ENCODE assay signal across 24 mouse cellular contexts in genomic region chr9:22394725-22395124, GRCm38 (mm10). TPM values are rescaled to one million over a fixed set of nuclear protein-coding genes. Genes with fewer than 3 reads are reported as not detected.
DNase-seq lines count a peak whose midpoint lies in the region; ATAC-seq and TF ChIP-seq lines count a peak whose summit lies in the region.
"Had no signal": no experiment of that assay in that cellular context is flagged by ENCODE, and none has a peak within 500 bp of the region (broad histone marks: within the 10 kb centered on the region; RNA-seq: fewer than 3 reads in every experiment).

No protein-coding gene starts in this region.

- no peaks in the 10 kb centered on the region for H3K36me3 ChIP-seq in kidney, adult 2 months (ENCODE audit: control insufficient read depth, insufficient read depth, low read length)
- H3K36me3 ChIP-seq: embryonic facial prominence, embryonic 13.5 days; heart, embryonic 12.5 days; hindbrain, embryonic 15.5 days had no signal

- WGBS in kidney, adult 2 months, result 74% methylated on average over 2 of the region's 2 CpGs

- no peak for TF ChIP-seq POLR2A in kidney, adult 2 months (IDR thresholded peaks at IDR 0.05; ENCODE audit: low read depth, low read length)

- no peaks in the 10 kb centered on the region for H3K27me3 ChIP-seq in kidney, adult 2 months (replicated peaks; ENCODE audit: control insufficient read depth, insufficient read depth, low read length)
- H3K27me3 ChIP-seq: embryonic facial prominence, embryonic 13.5 days; heart, embryonic 12.5 days; hindbrain, embryonic 15.5 days had no signal

- ATAC-seq in granulocyte monocyte progenitor cell, adult 5-6 weeks (replicated peaks; ENCODE audit: poor library complexity, severe bottlenecking), result peak; percentile 85
- ATAC-seq in megakaryocyte progenitor cell, adult 5-6 weeks (replicated peaks; ENCODE audit: poor library complexity), result peak; percentile 60
- no peak for ATAC-seq in erythroid progenitor cell, adult 5-6 weeks (replicated peaks; ENCODE audit: low FRiP score, poor library complexity, severe bottlenecking)
- ATAC-seq: forebrain, embryonic 14.5 days had no signal

- no peak for TF ChIP-seq CTCF in kidney, adult 2 months (conservative IDR thresholded peaks at IDR 0.05; ENCODE audit: insufficient read depth, insufficient read length, low read depth, low read length)

- peak; percentile 12 to 14 for DNase-seq in B cell, adult 2 months
- DNase-seq in kidney, adult 2 months, result no peak
- no peak for DNase-seq in cerebellum, adult 9-10 months
- DNase-seq in right cerebral cortex, postnatal 4 days, result no peak
- DNase-seq: adrenal gland, adult 8-10 months; adrenal gland, postnatal 36 days; cerebellum, adult 11 months; cerebellum, adult 8-10 months; cerebellum, postnatal 25 days; gastrocnemius, postnatal 10 days; heart, adult 2 months had no signal

- H3K27ac ChIP-seq in kidney, adult 2 months (ENCODE audit: insufficient read depth, low read depth, low read length), result no peak overlapping the region
- H3K27ac ChIP-seq: embryonic facial prominence, embryonic 13.5 days; heart, adult 2 months; hindbrain, embryonic 15.5 days had no signal

- H3K4me1 ChIP-seq in kidney, adult 2 months (ENCODE audit: control insufficient read depth, insufficient read depth, low read length), result no peaks in the 10 kb centered on the region; the same call in 1 of the 2 replicates

- H3K4me3 ChIP-seq in kidney, adult 2 months (ENCODE audit: insufficient read depth, low read depth, low read length), result no peak overlapping the region
- H3K4me3 ChIP-seq: embryonic facial prominence, embryonic 13.5 days; heart, adult 2 months; heart, embryonic 12.5 days; hindbrain, embryonic 15.5 days had no signal

RNA-seq across cellular contexts. Expression of gene Anln, which starts 5.7 kb away (rescaled TPM):
- 40.1 and 40.4 TPM in 2 replicates for total RNA-seq in granulocyte monocyte progenitor cell, adult 5-6 weeks (2014; fragmentation: Nextera tagmentation)
- 55.3 and 59.9 TPM in 2 replicates for total RNA-seq in granulocyte monocyte progenitor cell, adult 5-6 weeks (2017)
- 68.3 and 76.2 TPM in 2 replicates for total RNA-seq in megakaryocyte progenitor cell, adult 5-6 weeks (2015)
- 44.9 and 58.8 TPM in 2 replicates for total RNA-seq in megakaryocyte progenitor cell, adult 5-6 weeks (2017)
- polyA plus RNA-seq in kidney, adult 2 months (2012; rRNA removed), result 0.33 and 0.44 TPM in 2 replicates
- total RNA-seq in erythroid progenitor cell, adult 5-6 weeks (2015; ENCODE audit: low replicate concordance), result 461 and 582 TPM in 2 replicates
- 576 and 591 TPM in 2 replicates for total RNA-seq in erythroid progenitor cell, adult 5-6 weeks (2017; ENCODE audit: low replicate concordance)

RNA-seq across cellular contexts. Expression of gene 9530077C05Rik, which starts 16.6 kb away (rescaled TPM):
- total RNA-seq in granulocyte monocyte progenitor cell, adult 5-6 weeks (2014; fragmentation: Nextera tagmentation), result 2.1 TPM in 1 of 2 replicates, not detected in the other
- total RNA-seq in granulocyte monocyte progenitor cell, adult 5-6 weeks (2017), result 2.0 and 2.1 TPM in 2 replicates
- total RNA-seq in megakaryocyte progenitor cell, adult 5-6 weeks (2015), result 2.1 and 2.5 TPM in 2 replicates
- 2.2 and 5.4 TPM in 2 replicates for total RNA-seq in megakaryocyte progenitor cell, adult 5-6 weeks (2017)
- polyA plus RNA-seq in kidney, adult 2 months (2012; rRNA removed), result 1.0 and 1.1 TPM in 2 replicates
- 4.7 and 31.4 TPM in 2 replicates for total RNA-seq in erythroid progenitor cell, adult 5-6 weeks (2015; ENCODE audit: low replicate concordance)
- 5.1 and 6.7 TPM in 2 replicates for total RNA-seq in erythroid progenitor cell, adult 5-6 weeks (2017; ENCODE audit: low replicate concordance)

RNA-seq across cellular contexts. Expression of gene Gm17545, which starts 59.4 kb away (rescaled TPM):
- total RNA-seq in granulocyte monocyte progenitor cell, adult 5-6 weeks (2014; fragmentation: Nextera tagmentation), result not detected in 2 replicates
- not detected in 2 replicates for total RNA-seq in granulocyte monocyte progenitor cell, adult 5-6 weeks (2017)
- not detected in 2 replicates for total RNA-seq in megakaryocyte progenitor cell, adult 5-6 weeks (2015)
- total RNA-seq in megakaryocyte progenitor cell, adult 5-6 weeks (2017), result not detected in 2 replicates
- not detected in 2 replicates for polyA plus RNA-seq in kidney, adult 2 months (2012; rRNA removed)
- total RNA-seq in erythroid progenitor cell, adult 5-6 weeks (2015; ENCODE audit: low replicate concordance), result not detected in 2 replicates
- total RNA-seq in erythroid progenitor cell, adult 5-6 weeks (2017; ENCODE audit: low replicate concordance), result not detected in 2 replicates
- total RNA-seq: adrenal gland, adult 8-10 months; adrenal gland, postnatal 36 days; ES-E14; gastrocnemius, postnatal 10 days; gastrocnemius, postnatal 4 days; heart, adult 2 months; heart, postnatal 25 days had no signal
- polyA plus RNA-seq: brain, embryonic 14.5 days; embryonic facial prominence, embryonic 13.5 days; forebrain, embryonic 14.5 days; heart, adult 2 months; heart, embryonic 12.5 days; heart, embryonic 16.5 days; hindbrain, embryonic 11.5 days; hindbrain, embryonic 15.5 days had no signal

Comparison
In these comparisons a context has a peak if more than half of its experiments do, and no peak if none do; other contexts are left out.
1. DNase-seq: peak in B cell, adult 2 months (2 of 2); none in kidney, adult 2 months (single experiment), cerebellum, adult 9-10 months (single experiment) and right cerebral cortex, postnatal 4 days (single experiment).
2. RNA of gene Anln, which starts 5.7 kb away (total RNA-seq): 461 to 591 TPM in erythroid progenitor cell, adult 5-6 weeks; 44.9 to 76.2 TPM in megakaryocyte progenitor cell, adult 5-6 weeks and 40.1 to 59.9 TPM in granulocyte monocyte progenitor cell, adult 5-6 weeks; every median in the first group is over 4 times any median in the second.